Mouse (Mus musculus) lung, postnatal 0 days (tissue): Measurements from ENCODE around the gene Tmem184b. TPM values are rescaled to one million over a fixed set of nuclear protein-coding genes. Genes with fewer than 3 reads are reported as not detected.

Source experiments
- ATAC-seq: fragments of 200-750 bp; cut with Nextera tagmentation; 2 replicates; pipeline ENCODE4 v1.8.0; 2017; ENCODE audit warnings: moderate library complexity
- DNase-seq: peaks from one replicate; pipeline ENCODE4 v3.0.0-alpha.2; 2016; ENCODE audit warnings: low spot score
- H3K27ac ChIP-seq: fragments of 300-500 bp; sonication (generic); 2 replicates; pipeline ENCODE4 v1.5.1; 2014; ENCODE audit warnings: antibody characterized with exemption, mild to moderate bottlenecking, low read length, mixed read lengths
- H3K27me3 ChIP-seq: fragments of 300-500 bp; sonication (generic); replicated peaks from 2 replicates; pipeline ENCODE4 v1.6.1; 2014; ENCODE audit warnings: low read length, mixed read lengths; ENCODE audit not compliant: insufficient read depth
- H3K36me3 ChIP-seq: fragments of 300-500 bp; sonication (generic); 2 replicates; pipeline ENCODE4 v1.6.1; 2014; ENCODE audit warnings: low read length, mixed read lengths; ENCODE audit not compliant: insufficient read depth
- H3K4me1 ChIP-seq: fragments of 300-500 bp; sonication (generic); 2 replicates; pipeline ENCODE4 v1.6.1; 2014; ENCODE audit warnings: antibody characterized with exemption, low read depth, low read length, mixed read lengths; ENCODE audit not compliant: insufficient read depth
- H3K4me2 ChIP-seq: fragments of 300-500 bp; sonication (generic); replicated peaks from 2 replicates; pipeline ENCODE4 v1.6.1; 2014; ENCODE audit warnings: low read depth, mild to moderate bottlenecking, low read length, moderate library complexity, mixed read lengths
- H3K4me3 ChIP-seq: fragments of 300-500 bp; sonication (generic); 2 replicates; pipeline ENCODE4 v1.5.1; 2014; ENCODE audit warnings: low read depth, low read length
- H3K9ac ChIP-seq: fragments of 300-500 bp; sonication (generic); replicated peaks from 2 replicates; pipeline ENCODE4 v1.6.1; 2014; ENCODE audit warnings: low read depth, mild to moderate bottlenecking
- H3K9me3 ChIP-seq: fragments of 300-500 bp; sonication (generic); 2 replicates; pipeline ENCODE4 v1.6.1; 2016; ENCODE audit warnings: low read length, mixed read lengths
- CTCF ChIP-seq: IDR thresholded peaks from 2 replicates; pipeline ENCODE4 v1.5.1; 2016; ENCODE audit warnings: antibody characterized with exemption, mild to moderate bottlenecking
- EP300 ChIP-seq: IDR thresholded peaks from 2 replicates; pipeline ENCODE4 v1.6.1; 2016; ENCODE audit warnings: antibody characterized with exemption, mild to moderate bottlenecking, control low read depth
- WGBS: fragments of 180-500 bp; shearing (Covaris S2); extraction: QIAGEN DNeasy Blood & Tissue Kit; methylation state at CpG from one replicate; pipeline ENCODE4 v1.1.7; 2014; 5-methylcytosine and 5-hydroxymethylcytosine counted together
- polyA plus RNA-seq: library from polyadenylated mRNA; unstranded; fragments of >200 nt; fragmentation: Nextera tagmentation; extraction: Ambion mirVana; gene quantifications from 2 replicates; pipeline ENCODE4 v1.2.1, GENCODE M21; 2015

Gene Tmem184b
- polyA plus RNA-seq, 1 experiment from 2014 or later, result 55.3 TPM

DNA sequence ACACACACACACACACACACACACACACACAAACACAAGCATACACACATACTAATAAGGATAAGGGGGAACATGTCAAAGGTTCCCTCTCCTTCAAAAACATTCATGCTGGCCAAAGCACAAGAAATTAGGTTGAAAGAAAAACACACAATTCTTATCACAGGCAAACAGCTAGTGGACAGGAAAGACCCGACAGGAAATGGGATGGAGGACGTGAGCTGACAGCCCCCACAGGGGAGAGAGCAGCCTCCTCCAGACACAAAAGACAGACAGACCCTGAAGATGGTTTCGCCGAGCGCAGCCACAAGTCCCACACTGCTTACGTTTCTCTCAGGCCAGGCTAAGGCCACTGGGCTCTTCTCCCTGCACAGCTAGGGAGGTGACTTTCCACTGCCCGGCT lies 28.6 kb upstream of the Tmem184b start:
- peaks cover 24% of the 10 kb centered on the region for H3K36me3 ChIP-seq
- TF ChIP-seq CTCF, result no peak
- peak; percentile 30; the same call in 1 of the 2 replicates for TF ChIP-seq EP300
- DNase-seq (peak; percentile 44), ATAC-seq (peak; percentile 27; the same call in 1 of the 2 replicates)
- peak overlapping the region; percentile 6; the same call in 1 of the 2 replicates for H3K4me2 ChIP-seq
- H3K4me3 ChIP-seq, result no peak overlapping the region
- peak overlapping the region; percentile 45 for H3K27ac ChIP-seq
- no peaks in the 10 kb centered on the region for H3K27me3 ChIP-seq
- H3K4me1 ChIP-seq, result peaks cover 19% of the 10 kb centered on the region
- no peaks in the 10 kb centered on the region for H3K9me3 ChIP-seq
- WGBS, result 41% methylated on average over 7 of the region's 7 CpGs
- no peak overlapping the region for H3K9ac ChIP-seq

DNA sequence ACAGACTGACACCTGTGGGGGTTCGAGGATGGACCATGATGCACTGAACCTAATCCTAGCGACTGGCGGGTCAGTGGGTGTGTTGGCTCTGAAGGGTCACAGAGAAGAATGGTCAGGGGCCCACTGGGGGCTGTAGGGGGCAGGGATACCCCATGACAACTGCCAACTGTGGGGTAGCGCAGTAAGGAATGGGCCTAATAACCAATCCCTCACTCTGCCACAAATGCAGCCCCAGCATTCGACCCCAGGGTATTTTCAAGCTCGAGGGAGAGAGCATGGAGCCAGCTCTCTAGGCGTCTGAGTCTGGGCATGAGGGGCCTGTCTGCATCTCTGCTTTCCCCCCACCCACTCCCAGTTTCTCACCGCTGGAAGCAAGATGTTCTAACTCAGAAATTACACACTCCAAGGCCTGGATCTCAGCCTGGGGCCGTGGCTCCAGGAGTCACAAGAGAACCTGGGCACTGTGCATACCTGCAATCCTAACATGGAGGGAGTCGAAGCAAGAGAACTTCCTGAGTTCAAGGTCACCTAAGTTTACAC lies 27.2 kb upstream of the Tmem184b start:
- Histone ChIP-seq H3K4me1 (peaks cover 9% of the 10 kb centered on the region), H3K9ac (no peak overlapping the region), H3K36me3 (peaks cover 32% of the 10 kb centered on the region), H3K4me3 (no peak overlapping the region), H3K9me3 (no peaks in the 10 kb centered on the region), H3K4me2 (no peak overlapping the region), H3K27me3 (no peaks in the 10 kb centered on the region), H3K27ac (no peak overlapping the region)
- 74% methylated on average over 10 of the region's 10 CpGs for WGBS
- no peak for DNase-seq
- no peak for ATAC-seq
- TF ChIP-seq EP300, result no peak
- TF ChIP-seq CTCF, result no peak

DNA sequence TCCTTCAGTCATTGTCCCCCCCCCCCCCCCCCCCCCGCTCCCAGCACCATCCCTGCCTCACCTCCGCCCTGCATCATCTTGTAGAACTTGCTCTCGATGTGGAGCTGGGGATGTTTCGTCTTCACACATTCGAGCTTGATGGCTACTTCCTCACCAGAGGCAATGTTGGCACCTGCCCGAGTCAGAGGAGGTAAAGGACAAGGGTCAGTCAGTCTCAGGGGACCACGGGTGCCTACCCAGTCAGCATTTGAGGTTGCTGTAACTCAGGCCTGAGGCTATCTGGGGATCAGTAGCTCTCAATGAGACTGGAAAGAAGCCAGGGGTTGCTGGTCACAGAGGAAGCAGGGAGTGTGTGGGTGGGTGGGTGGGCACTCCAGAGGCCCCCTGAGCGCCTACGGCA lies 26.6 kb upstream of the Tmem184b start:
- WGBS, result 80% methylated on average over 7 of the region's 9 CpGs
- no peak for TF ChIP-seq CTCF
- no peak for TF ChIP-seq EP300
- Histone ChIP-seq H3K9me3 (no peaks in the 10 kb centered on the region), H3K27me3 (no peaks in the 10 kb centered on the region), H3K36me3 (peaks cover 38% of the 10 kb centered on the region), H3K4me1 (peaks cover 4% of the 10 kb centered on the region), H3K9ac (no peak overlapping the region), H3K4me3 (no peak overlapping the region), H3K4me2 (no peak overlapping the region), H3K27ac (no peak overlapping the region)
- DNase-seq (no peak), ATAC-seq (no peak)

DNA sequence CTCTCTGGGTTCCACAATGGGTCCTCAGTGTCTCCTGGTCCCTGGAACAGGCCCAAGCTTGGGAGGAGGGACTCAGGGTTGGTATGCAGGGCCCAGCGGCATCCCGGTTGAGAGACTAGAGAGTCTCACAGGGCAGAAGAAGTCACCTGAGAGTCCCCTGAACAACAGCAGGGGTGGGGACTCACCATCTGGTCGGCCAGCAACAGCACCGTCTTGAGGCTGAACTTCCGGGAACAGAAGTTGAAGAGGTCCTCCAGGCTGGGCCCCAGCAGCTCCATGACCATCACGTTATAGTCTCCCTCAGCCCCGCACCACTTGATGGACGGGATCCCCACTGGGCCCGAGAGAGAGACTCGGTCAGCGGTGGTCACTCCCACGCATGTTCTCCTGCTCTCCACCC lies 26.2 kb upstream of the Tmem184b start:
- H3K4me3 ChIP-seq, result no peak overlapping the region
- peaks cover 41% of the 10 kb centered on the region for H3K36me3 ChIP-seq
- no peak overlapping the region for H3K9ac ChIP-seq
- WGBS, result 55% methylated on average over 7 of the region's 12 CpGs
- no peak for DNase-seq
- H3K4me2 ChIP-seq, result no peak overlapping the region
- no peak overlapping the region for H3K27ac ChIP-seq
- H3K4me1 ChIP-seq, result peaks cover 3% of the 10 kb centered on the region
- no peak for TF ChIP-seq EP300
- no peak for TF ChIP-seq CTCF
- H3K27me3 ChIP-seq, result no peaks in the 10 kb centered on the region
- no peak for ATAC-seq
- no peaks in the 10 kb centered on the region for H3K9me3 ChIP-seq

DNA sequence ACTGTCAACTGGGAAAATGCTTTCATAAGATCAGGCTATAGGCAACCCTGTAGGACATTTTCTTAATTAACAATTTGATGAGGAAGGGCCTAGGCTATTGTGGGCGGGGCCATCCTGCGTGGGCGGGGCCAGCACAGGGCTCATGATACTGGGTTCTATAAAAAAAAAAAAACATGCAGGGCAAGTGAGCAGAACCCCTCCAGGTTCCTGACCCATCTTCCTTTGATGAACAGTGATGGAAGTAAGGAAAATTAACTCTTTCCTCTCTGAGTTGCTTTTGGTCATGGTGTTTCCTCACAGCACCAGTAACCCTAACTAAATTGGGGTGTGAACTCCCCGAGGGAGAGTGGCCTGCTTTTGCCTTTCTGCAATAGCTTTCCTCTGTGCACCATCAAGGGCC lies 25.2 kb upstream of the Tmem184b start:
- H3K9ac ChIP-seq, result no peak overlapping the region
- H3K9me3 ChIP-seq, result no peaks in the 10 kb centered on the region
- 67% methylated on average over 4 of the region's 4 CpGs for WGBS
- H3K36me3 ChIP-seq, result peaks cover 44% of the 10 kb centered on the region
- peaks cover 3% of the 10 kb centered on the region for H3K4me1 ChIP-seq
- H3K27ac ChIP-seq, result no peak overlapping the region
- ATAC-seq, result no peak
- no peak for TF ChIP-seq EP300
- TF ChIP-seq CTCF, result no peak
- DNase-seq, result no peak
- no peak overlapping the region for H3K4me3 ChIP-seq
- H3K27me3 ChIP-seq, result no peaks in the 10 kb centered on the region
- H3K4me2 ChIP-seq, result no peak overlapping the region

DNA sequence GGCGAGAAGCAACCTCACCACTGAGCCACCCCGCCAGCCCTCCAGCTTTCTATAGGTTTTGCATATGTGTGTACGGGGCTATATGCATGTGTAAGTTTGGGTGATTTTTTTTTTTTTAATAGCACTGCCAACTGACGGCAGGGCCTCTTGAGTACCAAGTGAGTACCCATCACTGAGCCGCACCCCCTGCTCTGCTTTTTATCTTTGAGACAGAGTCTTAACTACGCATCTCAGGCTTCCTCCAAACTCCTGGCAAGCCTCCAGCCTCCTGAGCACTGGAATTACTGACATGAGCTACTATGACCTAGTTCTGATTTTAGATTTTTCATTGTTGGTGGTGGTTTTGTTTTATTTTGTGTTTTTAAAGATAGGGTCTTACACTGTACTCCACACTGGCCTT lies 24.1 kb upstream of the Tmem184b start:
- no peak overlapping the region for H3K27ac ChIP-seq
- no peaks in the 10 kb centered on the region for H3K9me3 ChIP-seq
- DNase-seq, result no peak
- H3K4me1 ChIP-seq, result no peaks in the 10 kb centered on the region
- no peak overlapping the region for H3K9ac ChIP-seq
- peaks cover 51% of the 10 kb centered on the region for H3K36me3 ChIP-seq
- no peak overlapping the region for H3K4me3 ChIP-seq
- H3K4me2 ChIP-seq, result no peak overlapping the region
- 61% methylated on average over 6 of the region's 6 CpGs for WGBS
- ATAC-seq, result no peak
- TF ChIP-seq EP300 (no peak), CTCF (no peak)
- H3K27me3 ChIP-seq, result no peaks in the 10 kb centered on the region

DNA sequence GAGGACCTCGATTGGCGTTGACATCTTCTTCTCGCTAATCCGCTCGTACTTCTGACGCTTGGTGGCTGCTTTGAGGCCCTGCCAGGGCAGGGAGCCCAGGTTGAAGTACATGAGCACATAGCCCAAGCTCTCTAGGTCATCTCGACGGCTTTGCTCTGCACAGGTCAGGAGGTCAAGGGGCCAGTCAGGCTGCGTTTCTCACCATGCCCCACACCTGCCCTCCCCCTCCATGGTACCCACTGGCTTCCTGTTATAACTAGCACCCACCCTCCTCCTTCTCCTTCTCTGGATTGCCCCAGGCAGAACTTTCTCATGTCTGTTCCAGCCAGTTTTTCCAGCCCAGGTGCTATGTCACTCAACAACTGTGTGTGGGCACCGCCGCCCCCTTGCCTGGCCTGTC lies 22.1 kb upstream of the Tmem184b start:
- Histone ChIP-seq H3K9me3 (no peaks in the 10 kb centered on the region), H3K4me3 (no peak overlapping the region), H3K4me1 (no peaks in the 10 kb centered on the region), H3K27me3 (no peaks in the 10 kb centered on the region), H3K4me2 (no peak overlapping the region), H3K9ac (no peak overlapping the region), H3K36me3 (peaks cover 61% of the 10 kb centered on the region), H3K27ac (no peak overlapping the region)
- DNase-seq, result peak; percentile 65
- peak; percentile 77 for ATAC-seq
- WGBS, result 56% methylated on average over 11 of the region's 11 CpGs
- TF ChIP-seq CTCF (no peak), EP300 (no peak)
